In the genomic region with DNA sequence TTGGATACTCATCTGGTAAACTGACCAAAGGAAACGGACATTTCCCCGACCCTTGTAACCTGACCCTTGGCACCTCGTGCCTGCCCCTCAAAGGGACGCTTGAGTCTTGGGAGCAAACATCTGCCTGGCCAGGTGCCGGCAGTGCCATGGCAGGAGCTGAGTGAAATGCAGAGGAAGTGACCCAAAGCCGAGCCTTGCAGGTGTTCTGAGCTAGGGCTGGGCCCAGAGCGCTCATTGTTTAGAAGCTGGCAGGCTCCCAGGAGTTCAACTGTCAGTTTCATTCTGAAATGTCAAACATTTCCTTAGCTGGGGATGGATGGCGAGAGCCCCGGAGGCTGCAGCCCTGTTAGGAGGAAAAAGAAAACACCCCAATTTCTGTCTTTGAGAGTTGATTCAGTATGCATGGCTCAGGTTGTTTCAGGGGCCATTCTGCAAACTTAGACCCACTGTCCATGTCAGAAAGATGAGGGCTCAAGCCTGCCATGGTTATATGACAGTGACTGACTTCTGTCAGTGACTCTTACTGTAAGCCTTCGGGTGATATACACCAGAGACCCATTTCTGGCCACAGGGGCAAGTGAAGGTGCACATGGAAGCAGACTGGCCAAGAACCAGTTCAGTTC, we compare ENCODE assay signal across 10 mouse cellular contexts.
DNase-seq lines count a peak whose midpoint lies in the region; ATAC-seq lines count a peak whose summit lies in the region.
"Had no signal": no experiment of that assay in that cellular context is flagged by ENCODE, and none has a peak within 500 bp of the region (broad histone marks: within the 10 kb centered on the region; RNA-seq: fewer than 3 reads in every experiment).

No protein-coding gene starts in this region.

- H3K4me1 ChIP-seq in midbrain, embryonic 14.5 days (ENCODE audit: control insufficient read depth, insufficient read depth, low read length) = peaks cover 2% of the 10 kb centered on the region; the same call in 1 of the 2 replicates
- peaks cover 69% of the 10 kb centered on the region for H3K4me1 ChIP-seq in midbrain, embryonic 10.5 days

- H3K27ac ChIP-seq in midbrain, embryonic 14.5 days (replicated peaks; ENCODE audit: low read depth, low read length) = no peak overlapping the region
- H3K27ac ChIP-seq in midbrain, embryonic 10.5 days (replicated peaks) = no peak overlapping the region; the same call in 1 of the 2 replicates

- H3K4me3 ChIP-seq in midbrain, embryonic 14.5 days (replicated peaks; ENCODE audit: low read depth, low read length) = no peak overlapping the region
- H3K4me3 ChIP-seq in midbrain, embryonic 10.5 days = no peak overlapping the region
- H3K4me3 ChIP-seq: myocyte had no signal

- no peak for ATAC-seq in midbrain, embryonic 14.5 days (ENCODE audit: low FRiP score, low TSS enrichment)

- no peak overlapping the region for H3K4me2 ChIP-seq in midbrain, embryonic 14.5 days (ENCODE audit: low read length)

- no peaks in the 10 kb centered on the region for H3K9me3 ChIP-seq in midbrain, embryonic 14.5 days (ENCODE audit: control insufficient read depth, low read length)
- no peaks in the 10 kb centered on the region for H3K9me3 ChIP-seq in midbrain, embryonic 10.5 days (replicated peaks)

- peak; percentile 31 for DNase-seq in midbrain, embryonic 14.5 days
- no peak for DNase-seq in midbrain, embryonic 10.5 days (ENCODE audit: low spot score)
- peak; percentile 33 to 36 for DNase-seq in kidney, adult 8-10 months
- peak; percentile 18 for DNase-seq in lung, postnatal 25 days (ENCODE audit: low spot score)
- DNase-seq in thymus, postnatal 4 days = peak; percentile 82
- no peak for DNase-seq in cerebellum, postnatal 25 days
- DNase-seq in right cerebral cortex, postnatal 10 days (ENCODE audit: low spot score in 2 of 2) = no peak
- DNase-seq in cerebellum, adult 11 months = no peak
- DNase-seq: cerebellum, adult 9-11 months had no signal

- WGBS in midbrain, embryonic 14.5 days = 44% methylated on average over 10 of the region's 10 CpGs
- 47% methylated on average over 10 of the region's 10 CpGs for WGBS in midbrain, embryonic 10.5 days

- H3K9ac ChIP-seq in midbrain, embryonic 14.5 days (replicated peaks; ENCODE audit: low read length) = no peak overlapping the region

- H3K36me3 ChIP-seq in midbrain, embryonic 14.5 days (ENCODE audit: control insufficient read depth, insufficient read depth, low read length) = no peaks in the 10 kb centered on the region
- H3K36me3 ChIP-seq in midbrain, embryonic 10.5 days = peaks cover 5% of the 10 kb centered on the region; the same call in 1 of the 2 replicates

- no peaks in the 10 kb centered on the region for H3K27me3 ChIP-seq in midbrain, embryonic 14.5 days (ENCODE audit: control insufficient read depth, insufficient read depth, low read length)
- H3K27me3 ChIP-seq in midbrain, embryonic 10.5 days (ENCODE audit: low read depth, poor library complexity, severe bottlenecking) = peaks cover 12% of the 10 kb centered on the region

Comparison
In these comparisons a context has a peak if more than half of its experiments do, and no peak if none do; other contexts are left out.
1. DNase-seq: peak in midbrain, embryonic 14.5 days (single experiment), kidney, adult 8-10 months (2 of 2), lung, postnatal 25 days (single experiment) and thymus, postnatal 4 days (single experiment); none in midbrain, embryonic 10.5 days (single experiment), cerebellum, postnatal 25 days (0 of 2), right cerebral cortex, postnatal 10 days (0 of 2) and cerebellum, adult 11 months (single experiment).